Mouse (Mus musculus): ENCODE data around the gene Aplp2.

Gene Aplp2

GRCm38 (mm10) chr9:31177692-31178091 lies 33.9 kb downstream of the Aplp2 start:
- 33% methylated on average over 6 of the region's 6 CpGs for WGBS

- 25% methylated on average over 8 of the region's 8 CpGs for WGBS
These were observed 35.1 kb downstream of the Aplp2 start for GRCm38 (mm10) chr9:31176379-31177130.

DNA sequence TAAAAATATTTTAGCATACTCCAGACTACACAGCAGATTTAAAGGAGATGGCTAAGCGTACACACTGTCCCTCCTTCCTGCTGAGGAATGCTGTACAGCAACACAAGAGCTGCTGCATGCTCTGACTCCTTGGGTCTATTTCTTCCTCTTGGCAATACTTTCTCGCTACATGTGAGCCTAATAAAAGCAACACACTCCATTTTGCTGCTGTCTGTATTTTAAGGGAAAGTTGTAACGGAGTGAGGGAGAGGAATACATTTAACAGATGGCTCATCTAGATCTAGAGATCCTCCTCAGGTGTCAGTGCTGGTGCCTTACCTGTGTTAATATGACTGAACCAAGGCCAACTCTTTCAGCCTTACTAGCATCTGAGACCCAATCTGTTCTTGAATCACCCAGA lies 35.6 kb downstream of the Aplp2 start:
- 30% methylated on average over 3 of the region's 3 CpGs for whole genome bisulfite sequencing

GRCm38 (mm10) chr9:31175346-31175745 lies 36.3 kb downstream of the Aplp2 start:
- 87% methylated on average over 6 of the region's 6 CpGs for WGBS

GRCm38 (mm10) chr9:31168356-31169093 lies 43.1 kb downstream of the Aplp2 start:
- 92% methylated on average over 22 of the region's 22 CpGs for WGBS

- WGBS, result 86% methylated on average over 13 of the region's 13 CpGs
These were observed 44.3 kb downstream of the Aplp2 start for GRCm38 (mm10) chr9:31167305-31167704.

GRCm38 (mm10) chr9:31165505-31165904 lies 46.1 kb downstream of the Aplp2 start:
- 100% methylated on average over 3 of the region's 3 CpGs for WGBS

DNA sequence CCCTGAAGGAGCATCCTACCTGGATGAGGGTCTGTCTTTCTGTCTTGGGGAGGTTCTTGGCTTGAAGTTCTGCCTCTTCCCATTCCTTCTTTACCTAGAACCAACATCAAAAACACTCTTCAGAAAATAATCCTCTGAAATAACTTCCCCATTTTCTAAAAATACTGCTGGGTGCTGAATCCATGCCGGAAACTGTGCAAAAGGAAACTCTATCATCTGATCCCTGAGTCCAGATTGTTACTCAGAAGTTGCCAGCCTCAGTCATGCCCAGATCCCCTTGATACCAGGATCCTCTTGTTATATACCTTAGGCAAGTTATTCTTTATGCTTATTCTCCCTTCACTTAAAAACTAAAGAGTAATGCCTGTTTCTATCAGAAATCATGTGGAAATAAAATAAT lies 48.3 kb downstream of the Aplp2 start:
- 42% methylated on average over 1 of the region's 1 CpGs for WGBS

DNA sequence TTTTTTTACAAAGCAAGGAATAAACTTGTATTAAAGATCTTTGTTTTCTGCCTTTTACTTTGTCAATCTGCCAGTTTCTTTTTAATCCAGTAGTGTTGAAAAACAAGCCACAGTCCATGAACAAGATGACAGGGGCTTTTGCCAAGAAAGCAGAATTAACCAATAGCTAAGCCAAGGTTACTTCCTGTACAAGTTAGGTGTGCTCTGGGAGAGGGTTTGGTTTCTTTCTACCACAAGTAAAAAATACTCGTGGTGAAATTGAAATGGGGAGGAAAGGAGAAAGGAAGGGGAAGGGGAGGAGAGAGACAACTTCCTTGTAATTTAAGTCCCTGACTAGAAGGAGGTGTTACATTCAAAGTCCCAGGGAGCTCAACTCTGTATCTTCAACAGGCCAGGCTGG lies 48.7 kb downstream of the Aplp2 start:
- WGBS, result 42% methylated on average over 1 of the region's 1 CpGs

GRCm38 (mm10) chr9:31159910-31160309 lies 51.7 kb downstream of the Aplp2 start:
- 87% methylated on average over 4 of the region's 4 CpGs for WGBS

DNA sequence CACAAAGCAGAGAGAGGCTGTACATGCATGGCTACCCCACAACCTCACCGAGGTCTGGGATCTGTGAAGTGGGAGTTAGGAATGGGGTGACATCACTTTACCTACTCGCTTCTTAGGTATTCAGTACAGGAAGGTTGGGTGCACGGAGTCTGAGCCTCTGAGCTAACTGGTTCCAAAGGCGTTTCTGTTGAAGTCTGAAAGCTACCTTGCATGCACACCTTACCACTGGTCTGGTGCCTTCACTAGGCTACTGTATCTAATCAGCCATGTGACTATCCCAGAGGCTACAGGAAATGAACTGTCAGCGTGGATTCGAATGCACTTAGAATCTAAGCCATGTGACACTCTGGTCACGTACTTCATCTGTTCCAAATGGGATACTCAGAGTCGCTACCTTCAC lies 55.0 kb downstream of the Aplp2 start:
- 73% methylated on average over 8 of the region's 8 CpGs for WGBS

- 84% methylated on average over 2 of the region's 2 CpGs for WGBS
These were observed 60.6 kb downstream of the Aplp2 start for GRCm38 (mm10) chr9:31151050-31151449.

- WGBS, result 91% methylated on average over 7 of the region's 7 CpGs
These were observed 63.5 kb downstream of the Aplp2 start for GRCm38 (mm10) chr9:31148135-31148534.

DNA sequence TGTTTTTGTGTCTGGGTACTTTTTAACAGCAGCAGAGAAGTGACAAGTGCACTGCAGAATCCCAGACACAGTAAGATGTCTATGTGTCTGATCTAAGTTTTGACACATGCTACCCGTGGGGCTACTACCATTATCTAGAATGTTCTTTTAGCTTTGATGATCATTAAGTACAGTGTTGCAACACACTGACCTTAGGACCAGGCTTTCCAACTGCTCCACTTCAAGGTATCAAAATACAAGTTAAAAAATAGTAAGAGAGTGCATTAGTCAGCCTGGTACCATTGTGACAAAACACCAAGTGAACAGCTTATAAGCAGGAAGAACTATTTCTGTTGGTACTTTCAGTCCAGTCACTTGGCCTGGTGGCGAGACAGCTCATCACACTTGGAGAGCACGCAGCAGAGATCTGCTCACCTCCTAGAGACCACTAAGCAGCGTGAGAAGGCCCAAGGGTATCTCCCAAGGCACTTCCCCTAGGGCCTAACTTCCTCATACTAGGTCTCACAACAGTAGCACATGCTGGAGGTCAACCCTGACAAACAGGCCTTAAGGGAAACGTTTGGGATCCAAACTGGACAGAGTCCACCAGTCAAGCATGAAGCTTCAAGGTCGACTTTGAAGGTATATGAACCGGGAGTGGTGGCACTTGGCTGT lies 66.2 kb downstream of the Aplp2 start:
- 82% methylated on average over 7 of the region's 7 CpGs for WGBS

- 84% methylated on average over 1 of the region's 1 CpGs for WGBS
These were observed 68.7 kb downstream of the Aplp2 start for GRCm38 (mm10) chr9:31142924-31143323.

DNA sequence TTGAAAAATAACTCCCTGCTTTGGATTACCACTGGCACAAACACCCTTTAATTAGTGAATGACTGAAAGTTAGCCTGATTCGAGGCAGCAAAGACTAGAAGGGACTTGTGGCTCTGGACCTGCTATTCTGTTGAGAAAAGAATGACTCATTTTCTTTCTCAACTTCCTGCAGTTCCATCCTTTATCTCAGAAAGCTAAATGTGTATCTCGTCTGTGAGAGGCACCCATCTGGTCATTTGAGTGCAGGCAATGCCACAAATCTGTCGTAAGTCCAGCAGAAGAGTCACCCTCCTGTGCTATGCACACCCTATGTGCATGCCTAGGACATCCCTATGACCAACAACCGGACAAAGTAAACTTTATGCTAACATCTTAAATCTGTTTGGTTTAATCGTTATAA lies 78.5 kb downstream of the Aplp2 start:
- 66% methylated on average over 5 of the region's 5 CpGs for WGBS

DNA sequence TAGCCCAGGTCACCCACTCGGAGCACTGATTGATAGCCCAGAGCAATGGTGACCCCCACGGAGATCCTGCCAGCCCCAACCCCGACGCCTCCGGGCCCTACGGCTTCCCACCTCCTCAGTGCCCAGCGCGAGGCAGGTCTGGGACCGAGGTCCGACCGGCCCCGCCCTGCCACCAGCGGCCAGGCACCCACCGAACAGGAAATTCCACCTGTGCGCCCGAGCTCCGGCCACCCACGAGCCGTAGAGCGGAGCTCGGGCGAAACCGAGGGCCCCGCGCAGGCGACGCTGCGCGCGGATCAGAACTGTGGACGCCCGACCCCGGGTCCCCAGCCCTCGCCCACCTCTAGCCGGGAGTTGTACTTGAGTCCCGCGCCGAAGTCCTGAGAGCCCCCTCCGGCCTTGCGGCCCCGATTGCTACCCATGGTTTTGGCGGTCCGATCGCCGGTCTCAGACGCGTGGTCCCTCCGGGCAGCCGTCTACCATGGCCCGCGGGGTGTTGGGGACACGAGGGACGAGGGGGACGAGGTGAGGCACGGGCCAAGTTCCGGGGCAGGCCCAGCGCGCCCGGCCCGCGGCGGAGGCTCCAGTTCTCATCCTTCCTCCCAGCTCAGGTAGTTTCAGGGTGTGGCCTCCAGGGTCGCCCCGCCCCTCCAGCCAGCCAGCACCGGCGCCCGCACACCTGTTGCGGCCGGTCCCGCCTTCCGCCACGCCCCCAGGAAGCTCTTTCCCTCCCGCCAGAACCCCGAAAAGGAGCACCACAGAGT lies 80.2 kb downstream of the Aplp2 start, which contains the start of gene St14:
Gene St14, minus strand, starts transcription at position 649 of the 764 bp plus-strand sequence.
- 2% methylated on average over 72 of the region's 74 CpGs for WGBS

DNA sequence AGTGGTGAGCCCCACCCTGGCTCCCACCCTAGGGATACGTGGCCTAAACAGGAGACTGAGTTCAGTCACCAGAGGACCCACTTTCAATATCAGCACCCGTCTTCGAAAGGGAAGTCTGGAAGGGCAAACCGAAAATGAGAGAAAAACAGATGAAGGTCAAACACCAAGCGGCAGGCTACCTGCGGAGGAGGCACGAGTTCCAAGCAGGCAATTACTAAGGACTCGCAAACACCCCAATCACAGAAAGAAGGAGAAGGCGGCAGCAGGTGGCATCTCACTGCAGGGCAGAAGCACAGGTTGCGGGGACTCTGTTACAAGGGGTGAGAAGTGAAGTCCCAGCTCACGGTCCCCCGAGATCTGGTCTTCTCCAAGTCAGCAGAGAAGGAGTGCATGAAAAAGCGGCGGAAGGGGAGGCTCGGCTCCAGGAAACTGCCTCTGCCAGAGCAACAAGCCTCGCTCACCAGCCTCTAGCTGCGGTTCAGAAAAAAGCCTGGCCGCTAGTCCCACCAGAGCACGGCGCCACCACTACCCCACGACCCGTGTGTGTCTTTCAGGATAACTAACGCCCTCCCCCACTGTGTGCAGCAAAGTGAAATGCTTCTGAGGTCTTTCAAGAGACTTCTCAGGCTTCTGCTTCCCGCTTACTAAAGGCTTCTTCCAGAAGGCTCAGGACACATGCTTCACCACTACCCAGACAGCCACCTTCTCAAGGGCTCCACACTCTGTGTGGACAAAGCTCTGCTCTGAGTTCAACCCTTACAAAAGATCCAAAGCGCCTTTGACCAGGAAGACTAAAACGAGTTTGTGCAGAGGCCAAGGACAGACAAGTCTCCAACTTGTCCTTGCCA lies 81.0 kb downstream of the Aplp2 start:
- 16% methylated on average over 26 of the region's 26 CpGs for WGBS

GRCm38 (mm10) chr9:31129956-31130355 lies 81.7 kb downstream of the Aplp2 start:
- WGBS, result 55% methylated on average over 8 of the region's 8 CpGs

DNA sequence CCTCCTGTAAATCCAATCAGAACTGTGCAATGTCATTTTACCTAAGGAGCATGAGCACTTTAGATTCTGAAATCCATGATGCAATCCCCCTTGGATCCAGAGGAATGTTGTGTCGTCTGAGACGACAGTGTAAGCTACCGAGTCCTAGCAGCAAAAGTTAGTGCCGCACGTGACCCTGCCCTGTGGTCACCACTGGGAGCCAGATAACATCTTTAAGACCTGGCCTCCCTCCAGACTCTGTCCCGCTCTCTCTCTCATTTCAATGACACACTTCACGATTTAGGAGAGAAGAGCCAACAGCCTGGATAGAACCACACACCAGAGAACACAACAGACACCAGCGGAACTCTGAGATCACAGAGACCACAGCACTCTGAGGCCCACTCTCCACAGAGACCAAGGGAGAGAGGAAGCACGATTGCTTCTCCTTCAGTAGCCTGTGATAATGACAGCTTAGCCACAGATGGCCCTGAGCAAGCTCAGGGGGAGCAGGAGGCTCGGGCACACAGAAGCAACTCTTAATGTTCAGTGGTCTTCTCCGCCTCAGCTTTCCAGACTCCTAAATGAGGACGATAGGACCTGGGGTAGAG lies 83.6 kb downstream of the Aplp2 start:
- 79% methylated on average over 12 of the region's 12 CpGs for WGBS

DNA sequence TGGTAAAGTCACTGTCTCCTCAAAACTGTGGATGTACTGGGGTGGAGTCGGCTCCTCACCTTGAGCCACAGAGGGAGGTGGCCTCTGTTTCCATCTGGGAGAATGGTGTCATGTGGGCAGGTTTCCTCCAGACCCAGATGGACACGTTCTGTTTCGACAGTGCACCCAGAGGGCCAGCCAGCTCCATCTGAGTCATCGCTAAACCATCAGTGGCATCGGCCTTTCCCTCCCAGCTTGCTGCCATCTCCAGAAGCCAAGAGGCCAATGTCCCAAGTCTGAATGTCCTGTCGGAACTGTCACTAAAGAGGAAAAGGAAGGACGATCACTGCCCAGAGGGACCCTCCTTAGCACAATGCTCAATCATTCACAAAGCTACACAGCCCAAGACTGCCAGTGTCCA lies 85.5 kb downstream of the Aplp2 start:
- WGBS, result 84% methylated on average over 7 of the region's 7 CpGs

Measured in cerebral cortex, adult 2 months (tissue).